Comparison of ENCODE assay signal across 32 mouse cellular contexts in the genomic region with DNA sequence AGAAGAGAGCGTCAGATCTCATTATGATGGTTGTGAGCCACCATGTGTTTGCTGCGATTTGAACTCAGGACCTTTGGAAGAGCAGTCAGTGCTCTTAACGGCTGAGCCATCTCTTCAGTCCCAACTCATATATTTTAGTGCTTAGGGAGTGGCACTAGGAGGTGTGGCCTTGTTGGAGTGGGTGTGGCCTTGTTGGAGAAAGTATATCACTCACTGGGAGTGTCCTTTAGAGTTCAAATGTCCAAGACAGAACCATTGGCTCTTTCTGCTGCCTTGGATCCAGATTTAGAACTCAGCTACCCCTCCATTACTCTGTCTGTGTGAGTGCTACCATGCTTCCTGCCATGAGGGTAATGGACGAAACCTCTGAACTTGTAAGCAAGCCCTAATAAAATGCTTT. TPM values are rescaled to one million over a fixed set of nuclear protein-coding genes. Genes with fewer than 3 reads are reported as not detected.
DNase-seq lines count a peak whose midpoint lies in the region; ATAC-seq and TF ChIP-seq lines count a peak whose summit lies in the region.
"Had no signal": no experiment of that assay in that cellular context is flagged by ENCODE, and none has a peak within 500 bp of the region (broad histone marks: within the 10 kb centered on the region; RNA-seq: fewer than 3 reads in every experiment).

No protein-coding gene starts in this region.

- no peak overlapping the region for H3K4me3 ChIP-seq in liver, embryonic 11.5 days (ENCODE audit: low read depth, low read length)
- H3K4me3 ChIP-seq in intestine, embryonic 16.5 days (ENCODE audit: low read length): no peak overlapping the region
- no peak overlapping the region for H3K4me3 ChIP-seq in stomach, embryonic 15.5 days (replicated peaks)
- no peak overlapping the region for H3K4me3 ChIP-seq in left cerebral cortex, adult 2 months
- H3K4me3 ChIP-seq: heart, embryonic 12.5 days; limb, embryonic 10.5 days; midbrain, embryonic 12.5 days had no signal

- no peak for TF ChIP-seq CTCF in left cerebral cortex, adult 2 months (IDR thresholded peaks at IDR 0.05)

- no peak overlapping the region for H3K9ac ChIP-seq in liver, embryonic 11.5 days (ENCODE audit: low read depth, low read length)
- H3K9ac ChIP-seq in intestine, embryonic 16.5 days (ENCODE audit: low read depth, low read length): no peak overlapping the region
- H3K9ac ChIP-seq in stomach, embryonic 15.5 days: no peak overlapping the region
- H3K9ac ChIP-seq: heart, embryonic 12.5 days; lung, embryonic 14.5 days; midbrain, embryonic 12.5 days had no signal

- H3K27me3 ChIP-seq in liver, embryonic 11.5 days (replicated peaks; ENCODE audit: control insufficient read depth, insufficient read depth, low read length): no peaks in the 10 kb centered on the region
- H3K27me3 ChIP-seq in intestine, embryonic 16.5 days (replicated peaks; ENCODE audit: control insufficient read depth, insufficient read depth, low read length): no peaks in the 10 kb centered on the region
- no peaks in the 10 kb centered on the region for H3K27me3 ChIP-seq in stomach, embryonic 15.5 days (replicated peaks)
- H3K27me3 ChIP-seq: heart, embryonic 12.5 days; midbrain, embryonic 12.5 days had no signal

- ATAC-seq in liver, embryonic 11.5 days (replicated peaks; ENCODE audit: low FRiP score): peak; percentile 45; the same call in 1 of the 2 replicates
- peak; percentile 78 for ATAC-seq in intestine, embryonic 16.5 days
- peak; percentile 40; the same call in 1 of the 2 replicates for ATAC-seq in stomach, embryonic 15.5 days (ENCODE audit: insufficient read depth, low FRiP score, low read depth)
- ATAC-seq: CD4-positive, CD25-positive, alpha-beta regulatory T cell, adult 4 months; forebrain, embryonic 14.5 days; hindbrain, postnatal 0 days had no signal

- WGBS in liver, embryonic 11.5 days: 87% methylated on average over 4 of the region's 4 CpGs
- 82% methylated on average over 4 of the region's 4 CpGs for WGBS in intestine, embryonic 16.5 days
- WGBS in stomach, embryonic 15.5 days: 79% methylated on average over 4 of the region's 4 CpGs

- H3K27ac ChIP-seq in liver, embryonic 11.5 days (ENCODE audit: low read depth, low read length): no peak overlapping the region
- H3K27ac ChIP-seq in intestine, embryonic 16.5 days (ENCODE audit: low read length): 0 out of 2 replicates have a peak overlapping the region, but pooled peaks have one; percentile 31
- peak overlapping the region; percentile 63 for H3K27ac ChIP-seq in stomach, embryonic 15.5 days
- no peak overlapping the region for H3K27ac ChIP-seq in left cerebral cortex, adult 2 months
- H3K27ac ChIP-seq: hindbrain, postnatal 0 days; kidney, postnatal 0 days; limb, embryonic 10.5 days; midbrain, embryonic 12.5 days had no signal

- no peak for DNase-seq in liver, embryonic 11.5 days (ENCODE audit: low spot score)
- DNase-seq in liver: no peak
- DNase-seq in R1 (ENCODE audit: low read depth, low spot score): peak; percentile 27
- DNase-seq in heart, adult 11 months: no peak
- no peak for DNase-seq in left cerebral cortex, adult 2 months (ENCODE audit: extremely low spot score in 1 of 2, low spot score in 2 of 2)
- DNase-seq: adrenal gland, adult 2 months; cerebellum, adult 18-20 months; cerebellum, postnatal 14 days; kidney, adult 18-20 months; spleen, adult 18-20 months; thymus, postnatal 14 days had no signal

- no peaks in the 10 kb centered on the region for H3K9me3 ChIP-seq in liver, embryonic 11.5 days (ENCODE audit: control insufficient read depth, low read length)
- H3K9me3 ChIP-seq in intestine, embryonic 16.5 days (ENCODE audit: control insufficient read depth, low read length): no peaks in the 10 kb centered on the region
- no peaks in the 10 kb centered on the region for H3K9me3 ChIP-seq in stomach, embryonic 15.5 days
- H3K9me3 ChIP-seq: heart, embryonic 12.5 days; limb, embryonic 10.5 days; midbrain, embryonic 12.5 days had no signal

- intact Hi-C loops in left cerebral cortex, adult 2 months (cut with DNase I): no loop called here

- peaks cover 4% of the 10 kb centered on the region for H3K36me3 ChIP-seq in liver, embryonic 11.5 days (ENCODE audit: control insufficient read depth, insufficient read depth, low read length)
- no peaks in the 10 kb centered on the region; the same call in 1 of the 2 replicates for H3K36me3 ChIP-seq in intestine, embryonic 16.5 days (ENCODE audit: control insufficient read depth, insufficient read depth, low read length)
- no peaks in the 10 kb centered on the region for H3K36me3 ChIP-seq in stomach, embryonic 15.5 days

- no peak overlapping the region for H3K4me2 ChIP-seq in liver, embryonic 11.5 days
- H3K4me2 ChIP-seq in intestine, embryonic 16.5 days (ENCODE audit: low read depth, low read length): no peak overlapping the region
- H3K4me2 ChIP-seq in stomach, embryonic 15.5 days: no peak overlapping the region
- H3K4me2 ChIP-seq: heart, embryonic 12.5 days; lung, embryonic 14.5 days; midbrain, embryonic 12.5 days had no signal

- no peaks in the 10 kb centered on the region for H3K4me1 ChIP-seq in liver, embryonic 11.5 days (replicated peaks; ENCODE audit: control insufficient read depth, insufficient read depth, low read length)
- peaks cover 11% of the 10 kb centered on the region; the same call in 1 of the 2 replicates for H3K4me1 ChIP-seq in intestine, embryonic 16.5 days (ENCODE audit: control insufficient read depth, insufficient read depth, low read length)
- no peaks in the 10 kb centered on the region for H3K4me1 ChIP-seq in stomach, embryonic 15.5 days
- H3K4me1 ChIP-seq: limb, embryonic 10.5 days; midbrain, embryonic 12.5 days had no signal

RNA-seq across cellular contexts. Expression of a gene that starts 37.1 kb away (rescaled TPM):
- 1.0 and 1.7 TPM in 2 replicates for polyA plus RNA-seq in liver, embryonic 11.5 days (2014; fragmentation: Nextera tagmentation; extraction: Ambion mirVana)
- 233 and 312 TPM in 2 replicates for polyA plus RNA-seq in intestine, embryonic 16.5 days (2015; fragmentation: Nextera tagmentation; extraction: Ambion mirVana)
- 21.1 and 25.3 TPM in 2 replicates for polyA plus RNA-seq in stomach, embryonic 15.5 days (2015; fragmentation: Nextera tagmentation; extraction: Ambion mirVana)
- total RNA-seq in left cerebral cortex, adult 2 months (2021): 1 to 10 TPM; 8.0 to 10.0 TPM
- total RNA-seq: adrenal gland, adult 2 months; gastrocnemius, adult 8-10 months; heart, postnatal 10 days had no signal
- polyA plus RNA-seq: CD4-positive, CD25-positive, alpha-beta regulatory T cell, adult 4 months had no signal

RNA-seq across cellular contexts. Expression of a gene that starts 49.5 kb away (rescaled TPM):
- not detected in 2 replicates for polyA plus RNA-seq in liver, embryonic 11.5 days (2014; fragmentation: Nextera tagmentation; extraction: Ambion mirVana)
- not detected in 2 replicates for polyA plus RNA-seq in intestine, embryonic 16.5 days (2015; fragmentation: Nextera tagmentation; extraction: Ambion mirVana)
- not detected in 2 replicates for polyA plus RNA-seq in stomach, embryonic 15.5 days (2015; fragmentation: Nextera tagmentation; extraction: Ambion mirVana)
- total RNA-seq in left cerebral cortex, adult 2 months (2021): not detected
- total RNA-seq: adrenal gland, adult 2 months; adrenal gland, postnatal 4 days; gastrocnemius, adult 8-10 months; heart, postnatal 10 days; hindbrain, postnatal 0 days; layer of hippocampus, postnatal 10 days; liver, adult 2 months; megakaryocyte, adult 5-6 weeks; neutrophil, adult 5-6 weeks had no signal
- polyA plus RNA-seq: adrenal gland, adult 2 months; embryonic facial prominence, embryonic 14.5 days; forebrain, embryonic 14.5 days; frontal cortex, adult 2 months; gonadal fat pad, adult 2 months; heart, embryonic 12.5 days; hindbrain, embryonic 11.5 days; hindbrain, postnatal 0 days; kidney, postnatal 0 days; limb, embryonic 10.5 days; liver, adult 2 months; lung, embryonic 14.5 days; midbrain, embryonic 12.5 days had no signal

Comparison
In these comparisons a context has a peak if more than half of its experiments do, and no peak if none do; other contexts are left out.
1. H3K27ac ChIP-seq: peak in intestine, embryonic 16.5 days (single experiment) and stomach, embryonic 15.5 days (single experiment); none in liver, embryonic 11.5 days (single experiment) and left cerebral cortex, adult 2 months (single experiment).
2. Peak in every context shown above with its lines, with median percentiles within 50 percentile points of each other: ATAC-seq.